Mouse (Mus musculus): ENCODE measurements around the gene Slc25a36.

The Slc25a36 gene

DNA sequence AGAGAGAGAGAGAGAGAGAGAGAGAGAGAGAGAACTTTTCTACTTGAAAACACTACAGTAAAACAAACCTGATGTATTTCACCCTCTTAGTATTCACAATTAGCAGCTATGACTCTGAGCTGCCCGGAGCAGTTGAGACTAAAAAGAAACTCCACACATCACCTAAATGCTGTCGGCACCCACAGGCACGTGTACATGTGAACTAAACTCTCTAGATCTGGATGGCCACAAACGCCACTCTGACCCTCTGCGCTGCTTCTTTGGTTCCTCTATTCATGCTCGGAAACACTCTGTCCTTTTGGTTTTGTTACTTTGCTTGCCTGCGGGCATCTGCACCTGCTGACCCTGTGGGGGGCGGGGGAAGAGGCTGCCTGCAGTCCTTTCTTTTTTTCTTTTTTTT, 69.3 kb downstream of the Slc25a36 start:
- DNase-seq (ENCODE audit: low read depth, low spot score), result no peak

GRCm38 (mm10) chr9:97038010-97038409, 72.9 kb downstream of the Slc25a36 start:
- DNase-seq (ENCODE audit: low read depth, low spot score), result no peak

GRCm38 (mm10) chr9:97036656-97037055, 74.3 kb downstream of the Slc25a36 start:
- DNase-seq (ENCODE audit: low read depth, low spot score), result no peak

- no peak for DNase-seq (ENCODE audit: low read depth, low spot score)
These were observed 83.6 kb downstream of the Slc25a36 start for GRCm38 (mm10) chr9:97027361-97027760.

GRCm38 (mm10) chr9:97026006-97026405, 85.0 kb downstream of the Slc25a36 start:
- peak; percentile 51 for DNase-seq (ENCODE audit: low read depth, low spot score)
